Mouse (Mus musculus): ENCODE measurements around the gene Mrtfa. TPM values are rescaled to one million over a fixed set of nuclear protein-coding genes. Genes with fewer than 3 reads are reported as not detected.

Gene Mrtfa
- total RNA-seq, 2 experiments from 2014 or later: 17.1 to 37.4 TPM

GRCm38 (mm10) chr15:81047497-81047896 is 143.1 kb downstream of the Mrtfa start:
- intact Hi-C loops (cut with DNase I; ENCODE audit: low total_unique reads): no loop called here
- no peak for DNase-seq

DNA sequence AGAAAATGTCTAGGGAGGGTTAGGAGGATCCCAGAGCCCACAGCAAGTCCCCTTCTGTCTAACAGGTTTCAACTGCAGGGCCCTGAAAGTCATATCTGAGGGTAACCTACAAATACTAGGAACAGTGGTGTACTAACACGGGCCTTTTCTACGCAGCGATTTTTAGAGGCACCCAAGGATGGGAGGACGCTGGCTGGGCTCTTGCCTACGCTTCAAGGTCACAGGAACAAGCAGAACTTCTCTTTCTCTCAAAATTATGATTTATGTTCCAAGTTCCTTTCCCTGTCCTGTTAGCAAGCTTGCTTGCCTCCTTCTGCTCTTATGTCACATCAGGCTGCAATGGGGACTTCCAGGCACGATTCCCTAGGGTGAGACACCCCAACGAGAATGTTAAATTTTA is 144.5 kb downstream of the Mrtfa start:
- intact Hi-C loops (cut with DNase I; ENCODE audit: low total_unique reads): no loop called here
- DNase-seq: no peak

GRCm38 (mm10) chr15:81045336-81045735 is 145.2 kb downstream of the Mrtfa start:
- intact Hi-C loops (cut with DNase I; ENCODE audit: low total_unique reads): no loop called here
- no peak for DNase-seq

GRCm38 (mm10) chr15:81044446-81044845 is 146.1 kb downstream of the Mrtfa start:
- no peak for DNase-seq
- intact Hi-C loops (cut with DNase I; ENCODE audit: low total_unique reads): no loop called here

DNA sequence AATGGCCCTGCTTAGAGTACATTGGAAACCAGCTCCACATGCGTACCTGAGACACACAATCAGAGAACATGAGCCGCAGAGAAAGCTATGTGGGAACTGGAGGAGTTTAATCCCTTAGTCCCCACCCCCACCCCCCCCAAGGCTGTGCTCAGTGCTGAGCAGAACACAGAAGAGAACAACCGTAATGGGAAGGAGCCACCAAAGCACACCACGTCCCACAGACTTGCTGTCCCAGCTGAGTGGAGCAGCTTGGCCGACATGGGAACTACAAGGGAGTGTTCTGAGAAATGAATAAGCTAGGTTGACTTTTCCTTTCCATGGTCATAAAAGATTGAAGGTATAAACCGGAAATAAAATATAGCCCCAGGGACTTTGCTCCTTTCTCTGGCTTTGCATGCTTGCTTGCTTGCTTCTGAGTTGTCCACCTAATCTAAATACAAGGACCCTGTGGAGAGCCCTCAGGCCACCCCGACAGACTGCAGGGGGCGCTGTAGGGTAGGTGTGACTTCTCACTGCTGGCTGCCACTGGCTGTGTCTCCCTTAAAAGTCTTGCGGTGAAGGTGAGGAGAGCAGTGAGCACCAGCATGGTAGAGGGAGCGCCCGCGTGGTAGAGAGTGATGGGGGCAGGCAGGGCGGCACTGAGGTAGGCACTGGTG is 148.2 kb downstream of the Mrtfa start:
- peak; percentile 57 for DNase-seq

GRCm38 (mm10) chr15:81041767-81042166 is 148.8 kb downstream of the Mrtfa start:
- no peak for DNase-seq
- intact Hi-C loops (cut with DNase I; ENCODE audit: low total_unique reads): no loop called here

More for the DNA sequence above, 148.2 kb downstream of the Mrtfa start:
- intact Hi-C loops (cut with DNase I; ENCODE audit: low total_unique reads): no loop called here

- intact Hi-C loops (cut with DNase I; ENCODE audit: low total_unique reads): no loop called here
- DNase-seq: no peak
Observed at GRCm38 (mm10) chr15:81038419-81038818, 152.1 kb downstream of the Mrtfa start.

DNA sequence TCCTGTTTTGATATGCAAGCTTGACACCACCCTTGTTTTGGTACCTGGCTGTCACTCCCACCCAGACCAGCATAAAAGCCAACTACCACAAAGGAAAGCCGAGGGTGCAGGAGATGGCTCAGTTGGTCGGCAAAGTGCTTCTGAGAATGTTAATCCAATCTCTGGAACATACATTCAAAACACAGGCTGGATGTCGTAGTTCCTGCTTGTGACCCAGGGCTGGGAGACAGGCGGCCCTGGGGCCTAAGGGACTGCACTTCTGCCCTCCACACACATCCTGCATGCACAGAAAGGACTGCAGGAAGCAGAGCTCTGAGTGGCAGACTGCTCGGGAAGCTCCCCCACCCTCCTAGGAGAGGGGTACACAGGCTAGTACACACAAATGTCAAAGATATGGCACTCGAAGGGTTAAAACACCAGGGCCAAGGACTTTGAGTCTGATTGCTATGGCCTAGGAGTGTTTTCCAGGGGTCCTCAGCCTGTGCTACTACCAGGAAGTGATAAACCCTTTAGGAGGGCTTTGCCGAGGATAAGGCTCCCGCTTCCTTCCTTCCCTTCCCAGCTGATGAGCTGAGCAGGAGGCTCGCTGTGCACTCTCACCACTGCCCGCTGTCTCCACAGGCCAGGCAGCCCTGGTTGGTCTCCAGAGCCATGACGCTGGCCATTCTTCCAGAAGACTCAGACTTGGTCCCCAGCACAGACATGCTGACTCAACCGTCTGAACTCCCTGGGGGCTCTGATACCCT is 155.0 kb downstream of the Mrtfa start:
- no peak for DNase-seq
- intact Hi-C loops (cut with DNase I; ENCODE audit: low total_unique reads): no loop called here

GRCm38 (mm10) chr15:81034119-81034518 is 156.4 kb downstream of the Mrtfa start:
- intact Hi-C loops (cut with DNase I; ENCODE audit: low total_unique reads): loop anchor here (5.0 kb wide), 1 partner anchor 33 kb away; no protein-coding TSS in a partner anchor
- DNase-seq: no peak

DNA sequence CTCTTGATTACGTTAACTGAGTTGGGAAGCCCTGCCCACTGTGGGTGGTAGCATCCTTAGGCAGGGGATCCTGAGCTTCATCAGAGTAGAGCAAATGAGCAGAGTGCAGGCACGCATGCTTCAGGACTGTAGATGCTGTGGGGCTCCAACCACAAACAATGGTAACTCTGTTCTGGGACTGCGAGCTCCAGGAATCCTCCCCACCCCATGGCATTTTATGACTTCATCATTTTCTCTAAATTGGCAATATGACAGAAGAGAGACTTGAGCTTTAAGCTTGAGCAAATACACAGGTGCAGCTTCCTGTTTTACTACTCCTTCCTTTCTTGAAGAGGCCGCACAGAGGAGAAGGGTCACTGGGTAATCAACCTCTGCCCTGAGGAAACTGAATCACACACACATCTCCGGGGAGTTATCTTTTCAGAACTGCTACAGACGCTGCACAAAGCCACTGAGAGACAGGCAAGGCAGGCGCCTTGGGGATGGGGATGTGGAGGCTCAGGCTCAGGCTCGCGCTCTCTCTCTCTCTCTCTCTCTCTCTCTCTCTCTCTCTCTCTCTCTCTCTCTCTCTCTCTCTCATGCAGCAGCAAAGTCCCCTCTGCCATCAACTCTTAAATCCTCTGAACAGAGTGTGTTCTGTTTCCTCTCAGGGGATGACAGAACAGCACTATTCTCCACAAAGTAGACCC is 157.5 kb downstream of the Mrtfa start:
- intact Hi-C loops (cut with DNase I; ENCODE audit: low total_unique reads): loop anchor here (5.0 kb wide), 1 partner anchor 34 kb away; no protein-coding TSS in a partner anchor
- no peak for DNase-seq

- peak; percentile 75 for DNase-seq
- intact Hi-C loops (cut with DNase I; ENCODE audit: low total_unique reads): loop anchor here (5.0 kb wide), 1 partner anchor 36 kb away; no protein-coding TSS in a partner anchor
Observed at GRCm38 (mm10) chr15:81031611-81032010, 158.9 kb downstream of the Mrtfa start.

DNA sequence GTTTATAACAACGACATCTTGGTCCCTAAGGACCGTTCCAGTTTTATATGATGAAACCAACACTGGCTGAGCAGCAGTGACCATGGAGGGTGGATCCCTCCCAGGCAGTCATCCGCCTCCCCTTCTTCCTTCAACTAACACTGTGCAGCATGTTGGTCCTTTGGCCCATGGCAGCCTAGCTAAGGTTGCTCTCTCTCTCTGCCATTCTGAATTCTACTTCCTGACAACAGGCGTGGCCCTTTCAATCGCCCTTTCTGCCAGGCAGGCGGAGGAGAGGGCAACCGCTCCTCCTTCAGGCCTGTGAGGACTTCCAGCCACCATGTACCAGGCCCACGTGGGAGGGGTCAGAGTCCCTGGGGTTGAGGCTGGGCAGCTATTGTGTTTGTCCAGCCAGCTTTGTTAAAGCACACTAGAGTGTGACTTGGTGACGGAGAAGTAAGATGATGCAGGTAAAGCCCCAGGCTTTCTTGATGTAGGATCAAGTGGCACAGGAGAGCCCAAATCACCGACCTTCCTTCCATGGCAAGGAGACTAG is 159.6 kb downstream of the Mrtfa start:
- DNase-seq: no peak
- intact Hi-C loops (cut with DNase I; ENCODE audit: low total_unique reads): loop anchor here (5.0 kb wide), 1 partner anchor 36 kb away; no protein-coding TSS in a partner anchor

DNA sequence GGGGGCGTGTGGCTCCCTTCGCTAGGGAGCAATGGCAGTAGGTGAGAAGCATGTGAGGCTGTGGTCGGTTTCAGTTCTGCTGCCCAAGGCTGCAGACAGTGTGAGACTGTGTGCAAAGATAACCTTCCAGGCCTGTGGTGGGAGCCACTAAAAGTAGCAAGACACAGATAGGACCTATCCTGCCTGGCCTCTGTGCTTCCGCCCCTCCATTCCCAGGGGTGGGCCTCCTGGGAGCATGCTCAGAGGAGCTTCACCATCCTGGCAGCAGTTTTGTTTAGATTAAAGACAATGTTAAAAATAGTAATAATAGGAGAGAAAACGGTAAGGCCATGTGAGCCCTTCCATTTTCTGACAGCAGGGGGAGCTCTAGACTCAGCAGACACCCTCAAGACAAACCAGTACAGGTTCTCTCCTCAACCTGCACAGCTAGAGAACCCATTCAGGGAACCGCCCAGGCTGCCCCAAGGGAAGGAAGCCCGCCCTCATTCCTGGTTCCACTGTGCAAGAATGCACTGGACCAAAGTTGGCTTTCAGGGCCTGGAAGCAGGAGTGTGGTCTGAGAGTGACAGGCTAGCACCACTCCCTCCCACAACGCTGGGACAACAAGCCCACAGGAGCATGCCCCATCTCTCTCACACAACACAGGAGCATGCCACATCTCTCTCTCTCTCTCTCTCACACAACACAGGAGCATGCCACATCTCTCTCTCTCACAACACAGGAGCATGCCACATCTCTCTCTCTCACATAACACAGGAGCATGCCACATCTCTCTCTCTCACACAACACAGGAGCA is 163.0 kb downstream of the Mrtfa start:
- DNase-seq: peak; percentile 65
- intact Hi-C loops (cut with DNase I; ENCODE audit: low total_unique reads): loop anchor here (5.0 kb wide), 1 partner anchor 170 kb away; no protein-coding TSS in a partner anchor

GRCm38 (mm10) chr15:81026901-81027300 is 163.7 kb downstream of the Mrtfa start:
- intact Hi-C loops (cut with DNase I; ENCODE audit: low total_unique reads): loop anchor here (5.0 kb wide), 1 partner anchor 170 kb away; no protein-coding TSS in a partner anchor
- DNase-seq: no peak

- no peak for DNase-seq
- intact Hi-C loops (cut with DNase I; ENCODE audit: low total_unique reads): no loop called here
Observed at GRCm38 (mm10) chr15:81023842-81024241, 166.7 kb downstream of the Mrtfa start.

DNA sequence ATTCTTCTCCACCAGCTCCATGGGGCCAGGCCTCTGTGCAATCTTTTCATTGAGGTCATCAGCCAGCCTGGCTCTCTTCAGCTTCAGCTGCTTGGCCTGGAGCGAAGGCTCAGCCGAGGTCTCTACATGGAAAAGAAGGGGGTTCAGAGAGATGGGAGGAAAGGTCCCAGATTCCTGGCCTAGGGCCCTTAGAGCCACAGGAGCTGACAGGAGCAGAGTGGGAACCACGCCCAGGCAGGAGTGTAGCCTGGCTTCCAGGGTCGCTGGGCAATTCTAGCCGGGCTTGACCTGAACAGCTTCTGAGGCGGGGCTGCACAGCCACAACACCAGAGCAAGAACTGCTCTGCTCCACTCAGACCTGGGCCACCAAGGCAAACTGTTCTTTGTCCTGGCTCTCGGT is 168.1 kb downstream of the Mrtfa start:
- intact Hi-C loops (cut with DNase I; ENCODE audit: low total_unique reads): no loop called here

GRCm38 (mm10) chr15:81021377-81021776 is 169.2 kb downstream of the Mrtfa start:
- intact Hi-C loops (cut with DNase I; ENCODE audit: low total_unique reads): no loop called here

More for the DNA sequence above, 168.1 kb downstream of the Mrtfa start:
- no peak for DNase-seq

GRCm38 (mm10) chr15:81017308-81017707 is 173.2 kb downstream of the Mrtfa start:
- intact Hi-C loops (cut with DNase I; ENCODE audit: low total_unique reads): no loop called here
- DNase-seq: no peak

More at GRCm38 (mm10) chr15:81021377-81021776, 169.2 kb downstream of the Mrtfa start:
- no peak for DNase-seq

DNA sequence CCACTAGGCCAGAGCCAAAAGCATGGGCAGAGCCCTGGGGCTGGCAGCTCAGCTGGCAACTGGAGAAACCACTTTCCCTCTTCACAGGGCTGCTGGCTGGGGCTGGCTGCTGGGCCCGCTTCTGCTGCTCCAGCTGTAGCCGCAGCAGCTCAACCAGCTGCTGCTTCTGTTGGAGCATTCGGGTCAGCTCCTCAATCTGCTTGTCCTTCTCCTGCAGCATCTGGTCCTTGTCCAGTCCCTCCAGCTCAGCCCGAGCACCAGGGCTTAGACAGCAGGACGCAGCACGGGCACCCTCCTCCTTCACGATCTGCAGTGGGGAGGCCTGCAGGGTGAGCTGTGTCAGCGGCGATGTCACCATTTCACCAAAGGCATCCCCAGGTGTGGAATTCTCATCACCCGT is 174.1 kb downstream of the Mrtfa start:
- intact Hi-C loops (cut with DNase I; ENCODE audit: low total_unique reads): no loop called here
- DNase-seq: no peak
